Mouse (Mus musculus) thymus, adult 2 months (tissue): ENCODE measurements around the gene Ano10. TPM values are rescaled to one million over a fixed set of nuclear protein-coding genes. Genes with fewer than 3 reads are reported as not detected.

Experiments used
- DNase-seq: peaks from one replicate; pipeline ENCODE4 v3.0.0; 2021
- H3K27ac ChIP-seq: fragments of 200-500 bp; 2 replicates; pipeline ENCODE4 v1.5.1; 2012; ENCODE audit warnings: low read length, control low read depth; ENCODE audit not compliant: control insufficient read depth, insufficient read depth
- H3K27me3 ChIP-seq: fragments of 200-500 bp; 2 replicates; pipeline ENCODE4 v1.6.1; 2012; ENCODE audit warnings: mild to moderate bottlenecking, low read length, moderate library complexity, mixed read lengths; ENCODE audit not compliant: control insufficient read depth, insufficient read depth
- H3K36me3 ChIP-seq: fragments of 200-500 bp; 2 replicates; pipeline ENCODE4 v1.6.1; 2012; ENCODE audit warnings: mild to moderate bottlenecking, low read length, moderate library complexity; ENCODE audit not compliant: control insufficient read depth, insufficient read depth
- H3K4me1 ChIP-seq: fragments of 200-500 bp; replicated peaks from 2 replicates; pipeline ENCODE4 v1.6.1; 2012; ENCODE audit warnings: low read length; ENCODE audit not compliant: control insufficient read depth, insufficient read depth
- H3K4me3 ChIP-seq: fragments of 200-500 bp; 2 replicates; pipeline ENCODE4 v1.5.1; 2012; ENCODE audit warnings: mild to moderate bottlenecking, low read length, control low read depth, moderate library complexity; ENCODE audit not compliant: control insufficient read depth, insufficient read depth
- CTCF ChIP-seq: fragments of 200-500 bp; IDR thresholded peaks from 2 replicates; pipeline ENCODE4 v1.5.1; 2012; ENCODE audit warnings: mild to moderate bottlenecking, control low read depth, low read length, moderate library complexity, borderline replicate concordance; ENCODE audit not compliant: control insufficient read depth, poor library complexity, insufficient read depth; ENCODE audit errors: extremely low read depth
- POLR2A ChIP-seq: fragments of 200-500 bp; IDR thresholded peaks from 2 replicates; pipeline ENCODE4 v1.6.1; 2012; ENCODE audit warnings: mild to moderate bottlenecking, low read length, control low read depth, moderate library complexity; ENCODE audit not compliant: control insufficient read depth, poor library complexity, insufficient read depth; ENCODE audit errors: extremely low read depth
- WGBS: fragments of 180-500 bp; shearing (Covaris S2); methylation state at CpG from one replicate; pipeline ENCODE4 v1.1.7; 2018; 5-methylcytosine and 5-hydroxymethylcytosine counted together
- polyA plus RNA-seq: library from polyadenylated mRNA; depleted of rRNA; stranded (reverse); fragments of >200 nt; gene quantifications from 2 replicates; pipeline ENCODE4 v1.2.3, GENCODE M21; 2012

Ano10 gene
- polyA plus RNA-seq, 1 experiment = 41.3 TPM

GRCm38 (mm10) chr9:122242856-122243255 lies 51.4 kb downstream of the Ano10 start:
- no peak overlapping the region for H3K27ac ChIP-seq
- no peak overlapping the region for H3K4me3 ChIP-seq
- WGBS = 22% methylated on average over 7 of the region's 7 CpGs
- no peak for TF ChIP-seq POLR2A
- TF ChIP-seq CTCF = no peak
- no peaks in the 10 kb centered on the region for H3K36me3 ChIP-seq
- H3K4me1 ChIP-seq = peaks cover 27% of the 10 kb centered on the region
- DNase-seq = no peak
- H3K27me3 ChIP-seq = no peaks in the 10 kb centered on the region

GRCm38 (mm10) chr9:122241812-122242400 lies 52.3 kb downstream of the Ano10 start:
- WGBS = 9% methylated on average over 10 of the region's 10 CpGs
- TF ChIP-seq POLR2A = no peak
- peaks cover 27% of the 10 kb centered on the region for H3K4me1 ChIP-seq
- H3K4me3 ChIP-seq = no peak overlapping the region
- no peak for DNase-seq
- no peaks in the 10 kb centered on the region for H3K36me3 ChIP-seq
- H3K27ac ChIP-seq = no peak overlapping the region
- no peaks in the 10 kb centered on the region for H3K27me3 ChIP-seq

GRCm38 (mm10) chr9:122240629-122241199 lies 53.5 kb downstream of the Ano10 start:
- 87% methylated on average over 8 of the region's 8 CpGs for WGBS

GRCm38 (mm10) chr9:122234741-122235140 lies 59.5 kb downstream of the Ano10 start:
- Histone ChIP-seq H3K27ac (no peak overlapping the region), H3K4me1 (peaks cover 32% of the 10 kb centered on the region), H3K27me3 (no peaks in the 10 kb centered on the region), H3K36me3 (no peaks in the 10 kb centered on the region), H3K4me3 (no peak overlapping the region)
- TF ChIP-seq CTCF (no peak), POLR2A (no peak)
- WGBS = 99% methylated on average over 3 of the region's 3 CpGs
- DNase-seq = no peak

More at GRCm38 (mm10) chr9:122240629-122241199, 53.5 kb downstream of the Ano10 start:
- DNase-seq = no peak
- no peaks in the 10 kb centered on the region for H3K36me3 ChIP-seq
- no peaks in the 10 kb centered on the region for H3K27me3 ChIP-seq
- no peak overlapping the region for H3K27ac ChIP-seq
- no peak for TF ChIP-seq CTCF
- no peak for TF ChIP-seq POLR2A
- H3K4me1 ChIP-seq = peaks cover 25% of the 10 kb centered on the region
- H3K4me3 ChIP-seq = no peak overlapping the region

GRCm38 (mm10) chr9:122233972-122234345 lies 60.3 kb downstream of the Ano10 start:
- WGBS = 46% methylated on average over 7 of the region's 7 CpGs
- Histone ChIP-seq H3K27me3 (no peaks in the 10 kb centered on the region), H3K36me3 (no peaks in the 10 kb centered on the region), H3K27ac (peak overlapping the region; percentile 90), H3K4me1 (peaks cover 35% of the 10 kb centered on the region), H3K4me3 (no peak overlapping the region)
- no peak for TF ChIP-seq POLR2A
- TF ChIP-seq CTCF = no peak
- DNase-seq = no peak

- Histone ChIP-seq H3K4me1 (peaks cover 40% of the 10 kb centered on the region), H3K27ac (peak overlapping the region; percentile 90), H3K4me3 (no peak overlapping the region), H3K36me3 (no peaks in the 10 kb centered on the region), H3K27me3 (no peaks in the 10 kb centered on the region)
- TF ChIP-seq POLR2A (no peak), CTCF (no peak)
- 29% methylated on average over 8 of the region's 8 CpGs for WGBS
- DNase-seq = no peak
These were observed 60.8 kb downstream of the Ano10 start for GRCm38 (mm10) chr9:122233316-122233971.
